Mouse (Mus musculus) heart, postnatal 25 days (tissue): ENCODE results near the gene Adgre5. TPM values are rescaled to one million over a fixed set of nuclear protein-coding genes. Genes with fewer than 3 reads are reported as not detected.

Experiments used
- DNase-seq: peaks from one replicate; pipeline ENCODE4 v3.0.0; 2022; ENCODE audit warnings: low spot score
- intact Hi-C: fragments of 180-260 bp; cut with DNase I; formaldehyde crosslinking; loops from one replicate; pipeline ENCODE4 v1.15.1; 2025
- total RNA-seq, 2 experiments: library from RNA; stranded (reverse); gene quantifications; 2 replicates each; pipeline ENCODE4 v1.2.3; 2021

Gene Adgre5
- total RNA-seq, 2 experiments from 2014 or later: 39.4 to 56.9 TPM

DNA sequence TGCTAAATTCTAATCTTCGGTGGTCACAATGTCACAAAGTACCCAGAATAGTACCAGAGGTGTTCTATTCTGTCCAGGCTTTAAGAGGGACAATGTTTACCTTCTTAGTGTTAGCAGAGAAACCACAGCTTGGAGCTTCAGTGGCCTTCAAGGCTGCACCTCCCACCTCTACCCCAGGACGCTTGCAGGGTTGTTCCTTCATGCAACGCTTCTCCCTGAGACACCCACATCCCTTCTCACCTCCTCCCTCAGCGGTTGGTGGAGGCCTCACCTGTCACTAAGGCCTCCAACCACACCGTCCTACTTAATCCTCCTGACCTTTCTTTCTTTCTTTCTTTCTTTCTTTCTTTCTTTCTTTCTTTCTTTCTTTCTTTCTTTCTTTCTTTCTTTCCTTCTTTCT is 17.2 kb upstream of the Adgre5 start:
- DNase-seq: no peak
- intact Hi-C loops: no loop called here

DNA sequence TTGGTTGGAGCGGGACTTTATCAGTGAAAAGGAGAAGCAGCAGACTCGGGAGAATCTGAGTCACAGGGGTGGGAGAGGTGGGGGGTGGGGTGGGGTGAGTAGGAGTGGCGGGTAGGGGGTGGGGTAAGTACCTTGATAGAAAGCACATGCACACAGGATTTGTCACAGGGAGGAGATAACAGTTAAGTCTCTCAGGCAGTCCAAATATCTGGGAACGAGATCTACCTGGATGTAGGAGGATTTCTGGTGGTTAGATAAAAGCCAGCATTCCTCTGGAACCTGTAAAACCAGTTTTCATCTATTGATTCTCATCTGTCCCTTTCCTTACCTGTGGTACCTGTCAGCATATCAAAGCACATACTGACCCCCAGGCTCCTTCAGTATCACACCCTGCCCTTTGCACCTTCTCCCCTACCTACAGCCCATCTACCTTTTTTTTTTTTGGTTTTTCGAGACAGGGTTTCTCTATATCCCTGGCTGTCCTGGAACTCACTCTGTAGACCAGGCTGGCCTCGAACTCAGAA is 16.0 kb upstream of the Adgre5 start:
- no peak for DNase-seq
- intact Hi-C loops: no loop called here

GRCm38 (mm10) chr8:83756273-83756672 is 15.1 kb upstream of the Adgre5 start:
- intact Hi-C loops: no loop called here
- no peak for DNase-seq

GRCm38 (mm10) chr8:83754149-83754548 is 13.0 kb upstream of the Adgre5 start:
- DNase-seq: no peak
- intact Hi-C loops: no loop called here

GRCm38 (mm10) chr8:83749265-83749664 is 8.1 kb upstream of the Adgre5 start:
- intact Hi-C loops: no loop called here
- no peak for DNase-seq

DNA sequence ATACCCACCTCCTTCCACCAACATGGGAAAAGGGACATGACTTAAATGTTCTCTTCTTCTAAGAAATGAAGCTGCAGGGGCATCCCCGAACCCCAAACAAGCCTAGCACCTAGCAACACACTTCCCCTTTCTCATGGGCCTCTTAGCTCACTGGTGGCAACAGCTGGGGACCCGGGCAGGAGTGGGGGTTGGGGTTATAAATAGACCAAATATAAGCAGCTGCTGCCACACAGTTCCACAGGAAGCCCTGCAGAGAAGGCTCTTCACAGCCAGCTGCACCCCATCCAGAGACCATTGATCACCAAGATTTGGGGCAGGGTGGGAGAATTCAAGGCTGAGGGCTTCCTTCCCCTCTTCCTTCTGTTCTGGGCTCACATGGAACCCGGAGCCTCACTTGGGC is 7.6 kb upstream of the Adgre5 start:
- intact Hi-C loops: no loop called here
- DNase-seq: peak; percentile 51

GRCm38 (mm10) chr8:83747661-83748346 is 6.7 kb upstream of the Adgre5 start:
- DNase-seq: peak; percentile 73
- intact Hi-C loops: loop anchor here (2.0 kb wide), 1 partner anchor 35 kb away; no protein-coding TSS in a partner anchor

DNA sequence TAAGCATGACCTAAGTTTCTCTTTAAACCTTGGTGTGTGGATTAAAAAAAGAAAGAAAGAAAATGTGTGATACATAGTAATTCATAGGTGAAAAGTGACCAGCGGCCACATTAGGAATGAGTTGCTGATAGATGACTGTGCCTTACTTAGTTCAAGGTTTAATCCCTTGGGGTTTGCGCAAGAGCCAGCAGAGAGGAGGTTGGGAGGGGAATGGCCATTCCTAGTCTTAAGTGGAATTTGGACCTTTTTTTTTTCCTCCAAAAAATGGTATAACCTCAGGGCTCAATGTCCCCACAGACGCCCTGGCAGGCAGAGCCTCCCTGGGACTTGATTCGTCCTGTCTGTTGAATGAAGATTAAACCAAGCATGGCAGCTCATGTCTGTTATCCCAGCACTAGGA is 2.9 kb upstream of the Adgre5 start:
- no peak for DNase-seq

GRCm38 (mm10) chr8:83742968-83743367 is 1.8 kb upstream of the Adgre5 start:
- no peak for DNase-seq
- intact Hi-C loops: no loop called here

More for the DNA sequence above, 2.9 kb upstream of the Adgre5 start:
- intact Hi-C loops: no loop called here

GRCm38 (mm10) chr8:83741849-83742655 is 926 bp upstream of the Adgre5 start:
- intact Hi-C loops: no loop called here
- DNase-seq: no peak

DNA sequence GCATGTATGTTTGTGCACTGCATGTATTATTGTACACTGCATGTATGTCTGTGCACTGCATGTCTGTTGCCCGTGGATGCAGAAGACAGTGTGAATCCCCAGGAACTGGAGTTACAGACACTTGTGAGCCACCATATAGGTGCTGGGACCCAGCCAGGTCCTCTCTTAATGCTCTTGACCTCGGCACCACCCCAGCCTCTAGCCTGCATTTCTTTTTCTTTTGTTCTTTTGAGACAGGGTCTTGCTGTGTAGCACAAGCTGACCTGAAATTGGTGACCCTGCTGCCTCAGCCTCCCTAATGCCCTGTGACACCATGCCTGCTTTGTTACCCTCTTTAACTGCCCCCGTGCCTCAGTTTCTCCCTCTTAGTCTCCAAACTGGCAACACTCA is 545 bp downstream of the Adgre5 start:
- no peak for DNase-seq
- intact Hi-C loops: no loop called here

- no peak for DNase-seq
- intact Hi-C loops: loop anchor here (5.0 kb wide), 2 partner anchors 32 to 43 kb away; partner anchors contain the start of gene Pkn1
These were observed 1.2 kb downstream of the Adgre5 start for GRCm38 (mm10) chr8:83739711-83740468.

- intact Hi-C loops: loop anchor here (5.0 kb wide), 2 partner anchors 33 to 42 kb away; partner anchors contain the start of gene Pkn1
- no peak for DNase-seq
These were observed 2.0 kb downstream of the Adgre5 start for GRCm38 (mm10) chr8:83738949-83739710.

GRCm38 (mm10) chr8:83737852-83738562 is 3.1 kb downstream of the Adgre5 start:
- peak; percentile 70 for DNase-seq
- intact Hi-C loops: loop anchor here (5.0 kb wide), 2 partner anchors 34 to 41 kb away; partner anchors contain the start of gene Pkn1

GRCm38 (mm10) chr8:83737346-83737745 is 3.8 kb downstream of the Adgre5 start:
- intact Hi-C loops: loop anchor here (5.0 kb wide), 2 partner anchors 35 to 40 kb away; partner anchors contain the start of gene Pkn1
- DNase-seq: no peak

DNA sequence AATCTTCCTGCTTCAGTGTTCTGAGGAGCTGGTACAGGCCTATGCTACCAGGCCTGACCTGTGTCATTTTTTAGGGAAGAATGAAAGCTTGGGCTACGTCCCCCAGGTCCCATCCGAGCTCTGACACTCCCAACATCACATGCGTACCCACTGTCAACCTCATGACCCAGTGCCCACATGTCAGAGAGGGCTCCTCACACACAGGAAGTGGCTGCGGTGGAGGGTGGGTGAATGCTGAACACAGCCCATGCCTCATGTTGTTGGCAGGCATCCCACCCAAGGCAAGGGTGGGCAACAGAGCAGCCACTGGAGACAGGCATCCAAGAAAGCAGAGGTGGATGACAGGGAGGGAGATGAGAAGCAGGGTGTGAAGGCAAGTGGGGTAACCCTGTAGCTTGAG is 4.4 kb downstream of the Adgre5 start:
- intact Hi-C loops: loop anchor here (5.0 kb wide), 2 partner anchors 36 to 39 kb away; partner anchors contain the start of gene Pkn1
- no peak for DNase-seq

DNA sequence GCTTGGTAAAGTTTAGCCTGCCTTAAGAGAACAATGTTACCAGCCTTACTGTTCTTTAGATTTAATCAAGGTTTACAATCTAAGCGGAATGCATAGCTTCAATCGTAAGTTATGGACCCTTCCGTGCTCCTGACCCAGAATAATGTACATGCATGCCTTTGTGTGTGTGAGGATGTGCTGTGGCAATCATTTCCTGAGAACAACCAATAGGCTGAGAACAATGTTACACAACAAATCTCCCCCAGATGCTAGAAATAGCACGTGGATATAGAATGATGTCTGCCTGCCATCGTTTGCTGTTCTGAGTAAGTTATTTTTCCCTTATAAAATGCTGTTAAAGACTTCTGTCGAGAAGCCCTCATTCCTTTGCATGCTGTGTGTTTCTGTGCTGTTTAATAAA is 8.2 kb downstream of the Adgre5 start:
- DNase-seq: no peak
- intact Hi-C loops: no loop called here

DNA sequence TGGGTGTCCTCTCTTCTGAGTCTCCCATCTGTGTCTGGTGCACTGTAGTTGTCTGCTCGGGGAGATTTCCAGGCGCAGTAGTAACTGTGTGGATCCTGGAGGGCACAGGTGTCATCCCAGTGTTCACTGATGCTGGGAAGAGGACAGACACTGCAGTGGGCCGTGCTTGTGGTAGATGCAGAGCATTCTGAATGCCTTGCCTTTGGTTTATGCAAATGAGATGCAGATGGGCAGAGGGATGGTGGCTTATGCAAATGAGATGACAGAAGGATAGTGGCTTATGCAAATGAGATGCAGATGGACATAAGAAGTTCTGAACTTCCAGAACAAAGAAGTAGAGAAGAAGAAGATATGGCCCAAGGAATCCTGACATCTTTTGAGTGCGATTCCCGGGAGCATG is 9.2 kb downstream of the Adgre5 start:
- no peak for DNase-seq
- intact Hi-C loops: no loop called here
